Comparison of ENCODE assay signal across 20 mouse cellular contexts in genomic region chr13:8557784-8558183, GRCm38 (mm10).
DNase-seq lines count a peak whose midpoint lies in the region; ATAC-seq and TF ChIP-seq lines count a peak whose summit lies in the region.
"Had no signal": no experiment of that assay in that cellular context is flagged by ENCODE, and none has a peak within 500 bp of the region (broad histone marks: within the 10 kb centered on the region; RNA-seq: fewer than 3 reads in every experiment).

No protein-coding gene starts in this region.

- ATAC-seq in hindbrain, embryonic 13.5 days (ENCODE audit: low FRiP score) = peak; percentile 52; the same call in 1 of the 2 replicates
- no peak; the same call in 1 of the 2 replicates for ATAC-seq in hindbrain, embryonic 16.5 days
- no peak for ATAC-seq in midbrain, embryonic 15.5 days (replicated peaks)
- no peak for ATAC-seq in midbrain, embryonic 13.5 days
- no peak for ATAC-seq in neural tube, embryonic 13.5 days (ENCODE audit: low read depth)
- ATAC-seq in neural tube, embryonic 14.5 days (ENCODE audit: low read depth) = peak; percentile 54; the same call in 1 of the 2 replicates
- ATAC-seq: forebrain, embryonic 13.5 days; forebrain, embryonic 15.5 days had no signal

- no peak overlapping the region for H3K4me3 ChIP-seq in hindbrain, embryonic 13.5 days
- no peak overlapping the region for H3K4me3 ChIP-seq in hindbrain, embryonic 16.5 days (ENCODE audit: low read length)
- no peak overlapping the region for H3K4me3 ChIP-seq in midbrain, embryonic 15.5 days
- no peak overlapping the region for H3K4me3 ChIP-seq in midbrain, embryonic 13.5 days (replicated peaks)
- no peak overlapping the region for H3K4me3 ChIP-seq in neural tube, embryonic 13.5 days
- no peak overlapping the region for H3K4me3 ChIP-seq in neural tube, embryonic 14.5 days (ENCODE audit: low read depth, low read length)
- H3K4me3 ChIP-seq in left cerebral cortex, adult 2 months = no peak overlapping the region
- H3K4me3 ChIP-seq: embryonic facial prominence, embryonic 10.5 days; embryonic facial prominence, embryonic 12.5 days; forebrain, embryonic 13.5 days; forebrain, embryonic 15.5 days had no signal

- TF ChIP-seq CTCF in left cerebral cortex, adult 2 months (IDR thresholded peaks at IDR 0.05) = no peak

- no peaks in the 10 kb centered on the region for H3K36me3 ChIP-seq in hindbrain, embryonic 13.5 days
- H3K36me3 ChIP-seq in hindbrain, embryonic 16.5 days (ENCODE audit: control insufficient read depth, insufficient read depth, low read length) = no peaks in the 10 kb centered on the region
- H3K36me3 ChIP-seq in midbrain, embryonic 15.5 days (replicated peaks) = no peaks in the 10 kb centered on the region
- H3K36me3 ChIP-seq in midbrain, embryonic 13.5 days = no peaks in the 10 kb centered on the region
- H3K36me3 ChIP-seq in neural tube, embryonic 13.5 days = no peaks in the 10 kb centered on the region
- no peaks in the 10 kb centered on the region for H3K36me3 ChIP-seq in neural tube, embryonic 14.5 days (ENCODE audit: control insufficient read depth, insufficient read depth, low read length)
- H3K36me3 ChIP-seq: embryonic facial prominence, embryonic 10.5 days; embryonic facial prominence, embryonic 12.5 days; forebrain, embryonic 15.5 days had no signal

- 47% methylated on average over 4 of the region's 4 CpGs for WGBS in hindbrain, embryonic 13.5 days
- WGBS in hindbrain, embryonic 16.5 days = 43% methylated on average over 4 of the region's 4 CpGs
- WGBS in midbrain, embryonic 15.5 days = 57% methylated on average over 4 of the region's 4 CpGs
- 69% methylated on average over 4 of the region's 4 CpGs for WGBS in midbrain, embryonic 13.5 days
- WGBS in neural tube, embryonic 13.5 days = 40% methylated on average over 4 of the region's 4 CpGs
- 40% methylated on average over 4 of the region's 4 CpGs for WGBS in neural tube, embryonic 14.5 days

- peaks cover 12% of the 10 kb centered on the region for H3K4me1 ChIP-seq in hindbrain, embryonic 13.5 days (replicated peaks)
- H3K4me1 ChIP-seq in hindbrain, embryonic 16.5 days (ENCODE audit: control insufficient read depth, insufficient read depth, low read depth, low read length) = no peaks in the 10 kb centered on the region; the same call in 1 of the 2 replicates
- 0 out of 2 replicates have a peak, but pooled peaks cover 2% of the 10 kb centered on the region for H3K4me1 ChIP-seq in midbrain, embryonic 15.5 days
- H3K4me1 ChIP-seq in midbrain, embryonic 13.5 days (replicated peaks) = no peaks in the 10 kb centered on the region
- peaks cover 14% of the 10 kb centered on the region for H3K4me1 ChIP-seq in neural tube, embryonic 13.5 days (replicated peaks)
- no peaks in the 10 kb centered on the region; the same call in 1 of the 2 replicates for H3K4me1 ChIP-seq in neural tube, embryonic 14.5 days (ENCODE audit: control insufficient read depth, insufficient read depth, low read length)
- H3K4me1 ChIP-seq: embryonic facial prominence, embryonic 10.5 days; embryonic facial prominence, embryonic 12.5 days; forebrain, embryonic 13.5 days; forebrain, embryonic 15.5 days had no signal

- no peaks in the 10 kb centered on the region; the same call in 1 of the 2 replicates for H3K9me3 ChIP-seq in hindbrain, embryonic 13.5 days
- no peaks in the 10 kb centered on the region for H3K9me3 ChIP-seq in hindbrain, embryonic 16.5 days (ENCODE audit: control insufficient read depth, low read length)
- no peaks in the 10 kb centered on the region for H3K9me3 ChIP-seq in midbrain, embryonic 15.5 days
- no peaks in the 10 kb centered on the region for H3K9me3 ChIP-seq in midbrain, embryonic 13.5 days
- no peaks in the 10 kb centered on the region for H3K9me3 ChIP-seq in neural tube, embryonic 13.5 days
- H3K9me3 ChIP-seq in neural tube, embryonic 14.5 days (ENCODE audit: control insufficient read depth, low read length) = no peaks in the 10 kb centered on the region
- H3K9me3 ChIP-seq: embryonic facial prominence, embryonic 10.5 days; embryonic facial prominence, embryonic 12.5 days; forebrain, embryonic 13.5 days; forebrain, embryonic 15.5 days had no signal

- no peak overlapping the region for H3K9ac ChIP-seq in hindbrain, embryonic 13.5 days
- H3K9ac ChIP-seq in hindbrain, embryonic 16.5 days (ENCODE audit: low read depth, low read length) = no peak overlapping the region
- no peak overlapping the region for H3K9ac ChIP-seq in midbrain, embryonic 15.5 days
- no peak overlapping the region for H3K9ac ChIP-seq in midbrain, embryonic 13.5 days (replicated peaks)
- H3K9ac ChIP-seq in neural tube, embryonic 13.5 days = no peak overlapping the region
- no peak overlapping the region for H3K9ac ChIP-seq in neural tube, embryonic 14.5 days (replicated peaks; ENCODE audit: low read depth, low read length)
- H3K9ac ChIP-seq: embryonic facial prominence, embryonic 12.5 days; forebrain, embryonic 13.5 days; forebrain, embryonic 15.5 days had no signal

- no peak overlapping the region for H3K4me2 ChIP-seq in hindbrain, embryonic 13.5 days
- H3K4me2 ChIP-seq in hindbrain, embryonic 16.5 days (ENCODE audit: low read length) = no peak overlapping the region
- H3K4me2 ChIP-seq in midbrain, embryonic 15.5 days = no peak overlapping the region
- no peak overlapping the region for H3K4me2 ChIP-seq in midbrain, embryonic 13.5 days (replicated peaks)
- no peak overlapping the region for H3K4me2 ChIP-seq in neural tube, embryonic 13.5 days
- no peak overlapping the region for H3K4me2 ChIP-seq in neural tube, embryonic 14.5 days (ENCODE audit: low read depth, low read length)
- H3K4me2 ChIP-seq: embryonic facial prominence, embryonic 12.5 days; forebrain, embryonic 13.5 days; forebrain, embryonic 15.5 days had no signal

- H3K27ac ChIP-seq in hindbrain, embryonic 13.5 days = peak overlapping the region; percentile 48
- H3K27ac ChIP-seq in hindbrain, embryonic 16.5 days (ENCODE audit: low read depth, low read length) = no peak overlapping the region
- peak overlapping the region; percentile 24; the same call in 1 of the 2 replicates for H3K27ac ChIP-seq in midbrain, embryonic 15.5 days
- no peak overlapping the region for H3K27ac ChIP-seq in midbrain, embryonic 13.5 days
- H3K27ac ChIP-seq in neural tube, embryonic 13.5 days (replicated peaks) = 0 out of 2 replicates have a peak overlapping the region, but pooled peaks have one; percentile 28
- no peak overlapping the region; the same call in 1 of the 2 replicates for H3K27ac ChIP-seq in neural tube, embryonic 14.5 days (ENCODE audit: low read depth, low read length)
- H3K27ac ChIP-seq in left cerebral cortex, adult 2 months = no peak overlapping the region
- H3K27ac ChIP-seq: embryonic facial prominence, embryonic 10.5 days; embryonic facial prominence, embryonic 12.5 days; forebrain, embryonic 13.5 days; forebrain, embryonic 15.5 days had no signal

- no peaks in the 10 kb centered on the region for H3K27me3 ChIP-seq in hindbrain, embryonic 13.5 days
- H3K27me3 ChIP-seq in hindbrain, embryonic 16.5 days (replicated peaks; ENCODE audit: control insufficient read depth, insufficient read depth, low read length) = no peaks in the 10 kb centered on the region
- H3K27me3 ChIP-seq in midbrain, embryonic 15.5 days (replicated peaks) = no peaks in the 10 kb centered on the region
- no peaks in the 10 kb centered on the region for H3K27me3 ChIP-seq in midbrain, embryonic 13.5 days
- no peaks in the 10 kb centered on the region for H3K27me3 ChIP-seq in neural tube, embryonic 13.5 days
- H3K27me3 ChIP-seq in neural tube, embryonic 14.5 days (ENCODE audit: control insufficient read depth, insufficient read depth, low read length) = no peaks in the 10 kb centered on the region
- H3K27me3 ChIP-seq: embryonic facial prominence, embryonic 12.5 days; forebrain, embryonic 13.5 days; forebrain, embryonic 15.5 days had no signal

- intact Hi-C loops in left cerebral cortex, adult 2 months (cut with DNase I) = no loop called here

- no peak for DNase-seq in neural tube, embryonic 10.5 days (ENCODE audit: extremely low spot score, low spot score)
- no peak for DNase-seq in left cerebral cortex, adult 2 months (ENCODE audit: extremely low spot score in 1 of 2, low spot score in 2 of 2)
- DNase-seq: adrenal gland, adult 2 months; adrenal gland, postnatal 10 days; adrenal gland, postnatal 25 days; cerebellum, adult 11-12 months; cerebellum, adult 2 months; cerebellum, adult 9-10 months; cerebellum, postnatal 10 days; cerebellum, postnatal 25 days had no signal

Comparison
In these comparisons a context has a peak if more than half of its experiments do, and no peak if none do; other contexts are left out.
1. ATAC-seq: peak in hindbrain, embryonic 13.5 days (single experiment) and neural tube, embryonic 14.5 days (single experiment); none in hindbrain, embryonic 16.5 days (single experiment), midbrain, embryonic 15.5 days (single experiment), midbrain, embryonic 13.5 days (single experiment) and neural tube, embryonic 13.5 days (single experiment).
2. H3K27ac ChIP-seq: peak in hindbrain, embryonic 13.5 days (single experiment), midbrain, embryonic 15.5 days (single experiment) and neural tube, embryonic 13.5 days (single experiment); none in hindbrain, embryonic 16.5 days (single experiment), midbrain, embryonic 13.5 days (single experiment), neural tube, embryonic 14.5 days (single experiment) and left cerebral cortex, adult 2 months (single experiment).